Mouse (Mus musculus) limb, embryonic 14.5 days (tissue): ENCODE results near the gene Gm14862. TPM values are rescaled to one million over a fixed set of nuclear protein-coding genes. Genes with fewer than 3 reads are reported as not detected.

Experiments used
- ATAC-seq: fragments of 200-750 bp; cut with Nextera tagmentation; 2 replicates; pipeline ENCODE4 v1.8.0; 2017; ENCODE audit warnings: low read depth, moderate number of reproducible peaks, moderate TSS enrichment; ENCODE audit not compliant: low FRiP score
- DNase-seq: peaks from one replicate; pipeline ENCODE4 v3.0.0-alpha.2; 2015; ENCODE audit warnings: low spot score
- H3K27ac ChIP-seq: fragments of 300-500 bp; sonication (generic); replicated peaks from 2 replicates; pipeline ENCODE4 v1.5.1; 2014; ENCODE audit warnings: low read depth, mild to moderate bottlenecking, low read length, moderate library complexity, mixed read lengths
- H3K27me3 ChIP-seq: fragments of 300-500 bp; sonication (generic); 2 replicates; pipeline ENCODE4 v1.6.1; 2014; ENCODE audit warnings: low read length, mixed read lengths; ENCODE audit not compliant: control insufficient read depth, insufficient read depth
- H3K36me3 ChIP-seq: fragments of 300-500 bp; sonication (generic); 2 replicates; pipeline ENCODE4 v1.6.1; 2014; ENCODE audit warnings: mild to moderate bottlenecking, low read length, moderate library complexity, mixed read lengths; ENCODE audit not compliant: control insufficient read depth, insufficient read depth
- H3K4me1 ChIP-seq: fragments of 300-500 bp; sonication (generic); 2 replicates; pipeline ENCODE4 v1.6.1; 2014; ENCODE audit warnings: antibody characterized with exemption, low read length, mixed read lengths; ENCODE audit not compliant: control insufficient read depth, insufficient read depth
- H3K4me2 ChIP-seq: fragments of 300-500 bp; sonication (generic); replicated peaks from 2 replicates; pipeline ENCODE4 v1.6.1; 2014; ENCODE audit warnings: low read depth, mild to moderate bottlenecking, low read length, moderate library complexity; ENCODE audit not compliant: severe bottlenecking
- H3K4me3 ChIP-seq: fragments of 300-500 bp; sonication (generic); replicated peaks from 2 replicates; pipeline ENCODE4 v1.5.1; 2014; ENCODE audit warnings: low read length
- H3K9ac ChIP-seq: fragments of 300-500 bp; sonication (generic); 2 replicates; pipeline ENCODE4 v1.6.1; 2014; ENCODE audit warnings: mild to moderate bottlenecking, low read depth, low read length, moderate library complexity; ENCODE audit not compliant: severe bottlenecking
- H3K9me3 ChIP-seq: fragments of 300-500 bp; sonication (generic); 2 replicates; pipeline ENCODE4 v1.6.1; 2016; ENCODE audit warnings: low read length; ENCODE audit not compliant: control insufficient read depth
- POLR2A ChIP-seq: fragments of 200-500 bp; IDR thresholded peaks from 2 replicates; pipeline ENCODE4 v1.8.0; 2012; ENCODE audit warnings: inconsistent platforms, mild to moderate bottlenecking, moderate library complexity, borderline replicate concordance; ENCODE audit not compliant: insufficient read depth, insufficient read length; ENCODE audit errors: extremely low read depth
- WGBS: fragments of 180-500 bp; shearing (Covaris S2); extraction: QIAGEN DNeasy Blood & Tissue Kit; methylation state at CpG from one replicate; pipeline ENCODE4 v1.1.7; 2014; 5-methylcytosine and 5-hydroxymethylcytosine counted together
- polyA plus RNA-seq, 2 experiments: library from polyadenylated mRNA; depleted of rRNA in 1 of 2; stranded (reverse) in 1 of 2; unstranded in 1 of 2; fragments of >200 nt; fragmentation: Nextera tagmentation in 1 of 2; extraction: Ambion mirVana in 1 of 2; gene quantifications; 2 replicates each; pipeline versions ENCODE4 v1.2.1 to v1.2.3; 2012 to 2014

Gm14862 gene
- polyA plus RNA-seq, 2 experiments, result not detected

DNA sequence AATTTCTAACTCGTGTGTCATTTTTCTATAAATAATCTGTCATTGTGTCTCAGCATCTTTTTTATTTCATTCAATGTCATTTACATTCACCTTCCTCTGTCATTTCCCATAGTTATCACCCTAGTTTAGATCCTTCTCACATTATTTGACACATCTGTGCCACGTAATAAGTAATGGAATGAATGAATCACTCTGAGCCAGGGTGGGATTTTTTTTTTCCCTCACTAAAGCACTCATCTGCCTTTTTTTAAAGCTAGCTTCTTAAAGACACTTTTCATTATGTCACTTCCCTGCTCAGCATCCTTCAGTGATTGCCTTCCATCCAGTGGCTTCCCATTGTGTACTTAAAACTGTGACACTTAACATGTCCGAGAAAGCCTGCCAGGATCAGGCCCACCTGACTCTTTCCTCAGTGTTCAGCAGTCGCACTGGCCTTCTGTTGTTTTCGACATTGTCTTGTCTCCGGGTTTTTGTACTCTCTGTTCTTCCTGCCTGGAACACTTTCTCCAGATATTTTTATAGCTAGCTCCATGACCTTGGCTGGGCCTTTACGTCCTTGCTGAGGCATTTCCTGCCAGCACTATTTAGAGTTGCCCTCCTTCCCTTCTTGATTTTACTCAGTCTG, 53.8 kb downstream of the Gm14862 start:
- WGBS, result 60% methylated on average over 7 of the region's 7 CpGs
- no peak overlapping the region for H3K27ac ChIP-seq

DNA sequence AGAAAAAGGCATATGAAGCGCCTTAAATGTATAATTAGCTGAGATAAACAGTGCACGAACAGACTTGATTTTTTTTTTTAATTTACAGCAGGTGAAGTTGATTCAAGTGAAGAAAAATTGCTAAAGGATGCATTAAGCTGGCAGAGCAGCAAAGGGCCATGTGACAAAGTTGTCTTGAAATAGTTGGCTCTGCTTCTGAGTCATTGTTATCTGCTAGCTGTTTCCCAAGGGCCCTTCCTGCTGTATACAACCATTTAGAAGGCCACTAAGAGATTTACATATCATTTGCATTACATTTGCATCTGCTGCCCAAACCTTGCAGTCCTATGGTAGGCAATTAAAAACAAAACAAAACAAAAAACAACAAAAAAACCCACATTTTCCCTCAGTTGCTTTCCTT, 54.7 kb downstream of the Gm14862 start:
- Histone ChIP-seq H3K27me3 (no peaks in the 10 kb centered on the region), H3K36me3 (no peaks in the 10 kb centered on the region), H3K4me3 (no peak overlapping the region), H3K4me2 (no peak overlapping the region), H3K9ac (no peak overlapping the region), H3K27ac (no peak overlapping the region), H3K9me3 (no peaks in the 10 kb centered on the region), H3K4me1 (no peaks in the 10 kb centered on the region)
- no peak for TF ChIP-seq POLR2A
- DNase-seq, result no peak
- WGBS, result 82% methylated on average over 2 of the region's 2 CpGs
- no peak for ATAC-seq

More for the DNA sequence above, 53.8 kb downstream of the Gm14862 start:
- no peak for ATAC-seq
- no peak for DNase-seq
- H3K4me2 ChIP-seq, result no peak overlapping the region
- no peak overlapping the region for H3K4me3 ChIP-seq
- no peak for TF ChIP-seq POLR2A
- no peaks in the 10 kb centered on the region for H3K36me3 ChIP-seq
- H3K27me3 ChIP-seq, result no peaks in the 10 kb centered on the region
- H3K9me3 ChIP-seq, result no peaks in the 10 kb centered on the region
- no peak overlapping the region for H3K9ac ChIP-seq
- H3K4me1 ChIP-seq, result no peaks in the 10 kb centered on the region

Other genes starting within 250 kb of the Gm14862 start
- gene Fthl17e, start 223.4 kb downstream of the Gm14862 start, polyA plus RNA-seq (2012; rRNA removed), result not detected in 2 replicates
- not detected in 2 replicates for gene Fthl17e, start 223.4 kb downstream of the Gm14862 start, polyA plus RNA-seq (2014; fragmentation: Nextera tagmentation; extraction: Ambion mirVana)
- not detected in 2 replicates for gene Fthl17f, start 193.9 kb downstream of the Gm14862 start, polyA plus RNA-seq (2012; rRNA removed)
- not detected in 2 replicates for gene Fthl17f, start 193.9 kb downstream of the Gm14862 start, polyA plus RNA-seq (2014; fragmentation: Nextera tagmentation; extraction: Ambion mirVana)
- gene 4930402K13Rik, start 152.3 kb downstream of the Gm14862 start, polyA plus RNA-seq (2012; rRNA removed), result not detected in 2 replicates
- not detected in 2 replicates for gene 4930402K13Rik, start 152.3 kb downstream of the Gm14862 start, polyA plus RNA-seq (2014; fragmentation: Nextera tagmentation; extraction: Ambion mirVana)
- 0.29 and 0.60 TPM in 2 replicates for gene Lancl3, start 57.0 kb downstream of the Gm14862 start, polyA plus RNA-seq (2012; rRNA removed)
- 0.63 and 0.93 TPM in 2 replicates for gene Lancl3, start 57.0 kb downstream of the Gm14862 start, polyA plus RNA-seq (2014; fragmentation: Nextera tagmentation; extraction: Ambion mirVana)
- 0.84 and 0.95 TPM in 2 replicates for gene Xk, start 15.9 kb upstream of the Gm14862 start, polyA plus RNA-seq (2012; rRNA removed)
- 0.80 and 0.86 TPM in 2 replicates for gene Xk, start 15.9 kb upstream of the Gm14862 start, polyA plus RNA-seq (2014; fragmentation: Nextera tagmentation; extraction: Ambion mirVana)
- 0.85 TPM in 1 of 2 replicates, not detected in the other for gene H2al1m, start 26.9 kb upstream of the Gm14862 start, polyA plus RNA-seq (2012; rRNA removed)
- not detected in 2 replicates for gene H2al1m, start 26.9 kb upstream of the Gm14862 start, polyA plus RNA-seq (2014; fragmentation: Nextera tagmentation; extraction: Ambion mirVana)
- gene H2al1k, start 93.7 kb upstream of the Gm14862 start, polyA plus RNA-seq (2012; rRNA removed), result not detected in 2 replicates
- not detected in 2 replicates for gene H2al1k, start 93.7 kb upstream of the Gm14862 start, polyA plus RNA-seq (2014; fragmentation: Nextera tagmentation; extraction: Ambion mirVana)
- 0.83 and 1.1 TPM in 2 replicates for gene Cybb, start 230.9 kb upstream of the Gm14862 start, polyA plus RNA-seq (2012; rRNA removed)
- 3.1 and 3.8 TPM in 2 replicates for gene Cybb, start 230.9 kb upstream of the Gm14862 start, polyA plus RNA-seq (2014; fragmentation: Nextera tagmentation; extraction: Ambion mirVana)